Mouse (Mus musculus): ENCODE measurements around the gene Gm28308. TPM values are rescaled to one million over a fixed set of nuclear protein-coding genes. Genes with fewer than 3 reads are reported as not detected.

Gene Gm28308
- total and polyA plus RNA-seq, 2 experiments from 2014 or later: 2.2 TPM; not detected in 1

DNA sequence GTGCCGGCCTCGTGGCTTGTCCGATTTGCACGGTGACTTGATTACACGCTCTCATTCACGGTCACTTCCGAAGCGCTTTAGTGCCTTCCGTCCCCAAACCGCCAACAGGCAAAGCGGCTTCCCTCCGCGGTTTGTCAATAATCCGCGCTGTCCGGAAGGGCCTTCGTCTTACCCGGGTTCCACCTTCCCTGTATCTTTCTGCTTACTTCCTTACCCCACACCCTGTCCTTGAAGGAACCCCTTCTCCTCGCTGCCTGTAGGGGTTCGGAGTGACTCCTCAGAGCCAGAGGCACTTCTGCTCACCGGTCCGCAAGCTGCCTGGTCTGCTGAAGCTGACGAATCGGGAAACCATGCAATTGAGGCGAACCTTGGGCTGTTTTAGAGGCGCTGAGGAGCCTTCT, 33.3 kb upstream of the Gm28308 start:
- TF ChIP-seq CTCF (IDR thresholded peaks at IDR 0.05; ENCODE audit: low read depth): no peak
- no peak for DNase-seq (ENCODE audit: low spot score)
- no peaks in the 10 kb centered on the region for H3K4me1 ChIP-seq (ENCODE audit: insufficient read depth, low read length)
- H3K9ac ChIP-seq (replicated peaks; ENCODE audit: low read length): no peak overlapping the region
- no peak for ATAC-seq
- H3K27ac ChIP-seq: no peak overlapping the region
- H3K36me3 ChIP-seq (ENCODE audit: insufficient read depth, low read length): no peaks in the 10 kb centered on the region
- no peaks in the 10 kb centered on the region for H3K9me3 ChIP-seq (ENCODE audit: low read length)
- H3K4me2 ChIP-seq (ENCODE audit: low read depth, low read length): no peak overlapping the region
- H3K4me3 ChIP-seq (ENCODE audit: low read length): no peak overlapping the region; the same call in 1 of the 2 replicates
- H3K27me3 ChIP-seq (ENCODE audit: insufficient read depth, low read length): peaks cover 97% of the 10 kb centered on the region
- 2% methylated on average over 26 of the region's 26 CpGs for WGBS

GRCm38 (mm10) chr6:52245757-52246142, 32.6 kb upstream of the Gm28308 start, which contains the start of gene Hoxa11:
Hoxa11 (minus strand) TSS chr6:52245810.
- Histone ChIP-seq H3K27ac (no peak within 1 kb of the TSS), H3K4me3 (ENCODE audit: low read length) (no peak within 1 kb of the TSS; the same call in 1 of the 2 replicates)

GRCm38 (mm10) chr6:52245040-52245756, 32.1 kb upstream of the Gm28308 start:
- no peak overlapping the region for H3K27ac ChIP-seq
- no peak for TF ChIP-seq CTCF (IDR thresholded peaks at IDR 0.05; ENCODE audit: low read depth)
- H3K4me2 ChIP-seq (ENCODE audit: low read depth, low read length): no peak overlapping the region
- no peaks in the 10 kb centered on the region for H3K9me3 ChIP-seq (ENCODE audit: low read length)
- peaks cover 98% of the 10 kb centered on the region for H3K27me3 ChIP-seq (ENCODE audit: insufficient read depth, low read length)
- no peaks in the 10 kb centered on the region for H3K36me3 ChIP-seq (ENCODE audit: insufficient read depth, low read length)
- no peak overlapping the region for H3K9ac ChIP-seq (replicated peaks; ENCODE audit: low read length)
- 2% methylated on average over 69 of the region's 71 CpGs for WGBS
- DNase-seq (ENCODE audit: low spot score): no peak
- ATAC-seq: no peak
- no peaks in the 10 kb centered on the region for H3K4me1 ChIP-seq (ENCODE audit: insufficient read depth, low read length)
- no peak overlapping the region for H3K4me3 ChIP-seq (ENCODE audit: low read length)

More at GRCm38 (mm10) chr6:52245757-52246142, 32.6 kb upstream of the Gm28308 start, which contains the start of gene Hoxa11:
- Histone ChIP-seq H3K9me3 (ENCODE audit: low read length) (no peaks in the 10 kb centered on the region), H3K36me3 (ENCODE audit: insufficient read depth, low read length) (no peaks in the 10 kb centered on the region), H3K27me3 (ENCODE audit: insufficient read depth, low read length) (peaks cover 97% of the 10 kb centered on the region), H3K4me2 (ENCODE audit: low read depth, low read length) (no peak within 1 kb of the TSS), H3K9ac (replicated peaks; ENCODE audit: low read length) (no peak within 1 kb of the TSS), H3K4me1 (ENCODE audit: insufficient read depth, low read length) (no peaks in the 10 kb centered on the region)
- ATAC-seq (no peak), DNase-seq (ENCODE audit: low spot score) (no peak)
- TF ChIP-seq CTCF (IDR thresholded peaks at IDR 0.05; ENCODE audit: low read depth): no peak
- 1% methylated on average over 20 of the region's 20 CpGs for WGBS

- no peak overlapping the region for H3K9ac ChIP-seq (replicated peaks; ENCODE audit: low read length)
- H3K27ac ChIP-seq: no peak overlapping the region
- no peak for TF ChIP-seq CTCF (IDR thresholded peaks at IDR 0.05; ENCODE audit: low read depth)
- H3K9me3 ChIP-seq (ENCODE audit: low read length): no peaks in the 10 kb centered on the region
- H3K4me2 ChIP-seq (ENCODE audit: low read depth, low read length): no peak overlapping the region
- no peak overlapping the region for H3K4me3 ChIP-seq (ENCODE audit: low read length)
- H3K4me1 ChIP-seq (ENCODE audit: insufficient read depth, low read length): no peaks in the 10 kb centered on the region
- no peak for ATAC-seq
- peaks cover 98% of the 10 kb centered on the region for H3K27me3 ChIP-seq (ENCODE audit: insufficient read depth, low read length)
- H3K36me3 ChIP-seq (ENCODE audit: insufficient read depth, low read length): no peaks in the 10 kb centered on the region
- DNase-seq (ENCODE audit: low spot score): no peak
- 3% methylated on average over 23 of the region's 23 CpGs for WGBS
These were observed 31.4 kb upstream of the Gm28308 start for GRCm38 (mm10) chr6:52244471-52245039.

GRCm38 (mm10) chr6:52243681-52244121, 30.6 kb upstream of the Gm28308 start:
- H3K4me2 ChIP-seq (ENCODE audit: low read depth, low read length): no peak overlapping the region
- H3K27ac ChIP-seq: no peak overlapping the region
- DNase-seq (ENCODE audit: low spot score): no peak
- no peaks in the 10 kb centered on the region for H3K4me1 ChIP-seq (ENCODE audit: insufficient read depth, low read length)
- H3K9me3 ChIP-seq (ENCODE audit: low read length): no peaks in the 10 kb centered on the region
- H3K36me3 ChIP-seq (ENCODE audit: insufficient read depth, low read length): no peaks in the 10 kb centered on the region
- no peak for TF ChIP-seq CTCF (IDR thresholded peaks at IDR 0.05; ENCODE audit: low read depth)
- no peak for ATAC-seq
- no peak overlapping the region for H3K4me3 ChIP-seq (ENCODE audit: low read length)
- H3K27me3 ChIP-seq (ENCODE audit: insufficient read depth, low read length): peaks cover 99% of the 10 kb centered on the region
- no peak overlapping the region for H3K9ac ChIP-seq (replicated peaks; ENCODE audit: low read length)
- WGBS: 1% methylated on average over 12 of the region's 12 CpGs

DNA sequence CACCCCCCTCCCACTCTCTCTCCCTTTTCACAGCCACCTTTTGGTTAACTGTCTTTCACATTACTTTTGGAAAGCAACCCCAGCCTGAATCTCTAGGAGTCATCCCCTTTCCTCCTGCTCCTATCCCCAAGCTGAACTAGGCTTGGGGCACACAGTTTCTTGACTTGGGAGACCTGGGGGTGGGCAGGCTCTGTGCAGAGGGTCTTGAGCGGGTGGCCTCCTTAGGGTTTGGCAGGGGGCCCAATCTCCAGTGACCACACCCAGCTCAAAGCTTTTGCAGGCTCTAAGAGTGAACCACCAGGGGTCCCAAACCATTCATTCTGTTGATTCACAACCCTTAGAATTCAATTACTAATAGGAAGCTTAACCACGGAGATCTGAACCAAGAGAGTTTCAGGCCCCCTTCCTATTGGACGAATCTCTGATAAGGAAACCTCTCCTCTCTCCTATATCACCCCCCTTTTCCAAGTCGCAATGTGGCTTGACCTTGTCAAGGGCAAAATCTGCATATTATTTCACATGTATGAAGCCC, 29.7 kb upstream of the Gm28308 start:
- WGBS: 4% methylated on average over 4 of the region's 4 CpGs
- H3K9me3 ChIP-seq (ENCODE audit: low read length): no peaks in the 10 kb centered on the region
- no peaks in the 10 kb centered on the region for H3K4me1 ChIP-seq (ENCODE audit: insufficient read depth, low read length)
- DNase-seq (ENCODE audit: low spot score) (no peak), ATAC-seq (no peak)
- H3K4me2 ChIP-seq (ENCODE audit: low read depth, low read length): no peak overlapping the region
- no peak for TF ChIP-seq CTCF (IDR thresholded peaks at IDR 0.05; ENCODE audit: low read depth)
- no peak overlapping the region for H3K9ac ChIP-seq (replicated peaks; ENCODE audit: low read length)
- H3K36me3 ChIP-seq (ENCODE audit: insufficient read depth, low read length): no peaks in the 10 kb centered on the region
- no peak overlapping the region for H3K4me3 ChIP-seq (ENCODE audit: low read length)
- H3K27me3 ChIP-seq (ENCODE audit: insufficient read depth, low read length): peaks cover 99% of the 10 kb centered on the region
- H3K27ac ChIP-seq: no peak overlapping the region
